8 mouse cellular contexts compared by ENCODE assay signal in the genomic region with DNA sequence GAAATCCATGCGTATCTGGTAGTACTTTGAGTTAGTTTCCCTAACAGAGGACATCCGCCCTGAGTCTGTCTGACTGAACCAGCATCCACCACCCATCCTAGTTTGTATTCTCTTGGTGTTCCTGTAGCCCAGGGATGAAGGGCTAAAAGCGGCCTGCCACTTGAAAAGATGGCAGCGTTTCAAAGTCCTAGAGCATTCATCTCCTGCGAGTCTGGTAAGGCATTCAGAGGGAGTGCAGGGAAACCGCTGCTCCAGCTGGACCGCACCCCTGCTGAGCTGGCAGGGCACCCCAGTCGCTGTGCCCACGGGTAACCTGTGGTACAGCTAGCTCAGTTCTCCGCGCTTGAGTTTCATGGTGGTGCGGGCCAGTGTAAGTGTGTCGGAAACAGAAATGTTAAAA. TPM values are rescaled to one million over a fixed set of nuclear protein-coding genes. Genes with fewer than 3 reads are reported as not detected.
DNase-seq lines count a peak whose midpoint lies in the region; ATAC-seq lines count a peak whose summit lies in the region.

No protein-coding gene starts in this region.

- H3K4me3 ChIP-seq in midbrain, embryonic 14.5 days (replicated peaks; ENCODE audit: low read depth, low read length), result no peak overlapping the region
- no peak overlapping the region for H3K4me3 ChIP-seq in midbrain, embryonic 11.5 days (ENCODE audit: low read depth, low read length)
- no peak overlapping the region for H3K4me3 ChIP-seq in intestine, embryonic 16.5 days (ENCODE audit: low read length)
- no peak overlapping the region for H3K4me3 ChIP-seq in neural tube, embryonic 15.5 days (replicated peaks)

- no peaks in the 10 kb centered on the region for H3K9me3 ChIP-seq in midbrain, embryonic 14.5 days (ENCODE audit: control insufficient read depth, low read length)
- H3K9me3 ChIP-seq in midbrain, embryonic 11.5 days (ENCODE audit: control insufficient read depth, low read length), result no peaks in the 10 kb centered on the region
- H3K9me3 ChIP-seq in intestine, embryonic 16.5 days (ENCODE audit: control insufficient read depth, low read length), result no peaks in the 10 kb centered on the region
- no peaks in the 10 kb centered on the region for H3K9me3 ChIP-seq in neural tube, embryonic 15.5 days (replicated peaks)

- 54% methylated on average over 13 of the region's 13 CpGs for WGBS in midbrain, embryonic 14.5 days
- WGBS in midbrain, embryonic 11.5 days, result 69% methylated on average over 13 of the region's 13 CpGs
- 61% methylated on average over 13 of the region's 13 CpGs for WGBS in intestine, embryonic 16.5 days
- 46% methylated on average over 13 of the region's 13 CpGs for WGBS in neural tube, embryonic 15.5 days

- no peaks in the 10 kb centered on the region for H3K27me3 ChIP-seq in midbrain, embryonic 14.5 days (ENCODE audit: control insufficient read depth, insufficient read depth, low read length)
- H3K27me3 ChIP-seq in midbrain, embryonic 11.5 days (ENCODE audit: control insufficient read depth, insufficient read depth, low read length), result no peaks in the 10 kb centered on the region
- no peaks in the 10 kb centered on the region for H3K27me3 ChIP-seq in intestine, embryonic 16.5 days (replicated peaks; ENCODE audit: control insufficient read depth, insufficient read depth, low read length)
- H3K27me3 ChIP-seq in neural tube, embryonic 15.5 days (replicated peaks), result no peaks in the 10 kb centered on the region

- no peak for ATAC-seq in midbrain, embryonic 14.5 days (ENCODE audit: low FRiP score, low TSS enrichment)
- ATAC-seq in midbrain, embryonic 11.5 days (ENCODE audit: low FRiP score), result no peak
- ATAC-seq in intestine, embryonic 16.5 days, result 0 out of 2 replicates have a peak, but pooled peaks have one; percentile 11
- peak; percentile 75 for ATAC-seq in neural tube, embryonic 15.5 days (ENCODE audit: low FRiP score)
- ATAC-seq in monocyte, adult 5-6 weeks (replicated peaks; ENCODE audit: insufficient number of reproducible peaks, low FRiP score, low TSS enrichment, poor library complexity, severe bottlenecking), result no peak

- no peaks in the 10 kb centered on the region for H3K4me1 ChIP-seq in midbrain, embryonic 14.5 days (ENCODE audit: control insufficient read depth, insufficient read depth, low read length)
- H3K4me1 ChIP-seq in midbrain, embryonic 11.5 days (ENCODE audit: control insufficient read depth, insufficient read depth, low read length), result no peaks in the 10 kb centered on the region
- peaks cover 30% of the 10 kb centered on the region for H3K4me1 ChIP-seq in intestine, embryonic 16.5 days (ENCODE audit: control insufficient read depth, insufficient read depth, low read length)
- H3K4me1 ChIP-seq in neural tube, embryonic 15.5 days, result peaks cover 23% of the 10 kb centered on the region

- 0 out of 2 replicates have a peak overlapping the region, but pooled peaks have one; percentile 9 for H3K9ac ChIP-seq in midbrain, embryonic 14.5 days (replicated peaks; ENCODE audit: low read length)
- H3K9ac ChIP-seq in midbrain, embryonic 11.5 days (ENCODE audit: low read length), result no peak overlapping the region
- H3K9ac ChIP-seq in intestine, embryonic 16.5 days (ENCODE audit: low read depth, low read length), result no peak overlapping the region
- no peak overlapping the region for H3K9ac ChIP-seq in neural tube, embryonic 15.5 days (replicated peaks)

- peak; percentile 71 for DNase-seq in midbrain, embryonic 14.5 days
- no peak for DNase-seq in midbrain, embryonic 11.5 days (ENCODE audit: low spot score, missing footprints)
- DNase-seq in frontal cortex, postnatal 14 days (ENCODE audit: low spot score in 2 of 2), result peak; percentile 39 to 62
- no peak for DNase-seq in B cell, adult 2 months
- DNase-seq in T-cell, adult 2 months (ENCODE audit: low spot score), result no peak

- no peak overlapping the region for H3K27ac ChIP-seq in midbrain, embryonic 14.5 days (replicated peaks; ENCODE audit: low read depth, low read length)
- no peak overlapping the region for H3K27ac ChIP-seq in midbrain, embryonic 11.5 days (ENCODE audit: low read depth, low read length)
- H3K27ac ChIP-seq in intestine, embryonic 16.5 days (ENCODE audit: low read length), result 0 out of 2 replicates have a peak overlapping the region, but pooled peaks have one; percentile 13
- peak overlapping the region; percentile 79 for H3K27ac ChIP-seq in neural tube, embryonic 15.5 days (replicated peaks)

- no peaks in the 10 kb centered on the region for H3K36me3 ChIP-seq in midbrain, embryonic 14.5 days (ENCODE audit: control insufficient read depth, insufficient read depth, low read length)
- no peaks in the 10 kb centered on the region for H3K36me3 ChIP-seq in midbrain, embryonic 11.5 days (ENCODE audit: control insufficient read depth, insufficient read depth, low read length)
- no peaks in the 10 kb centered on the region for H3K36me3 ChIP-seq in intestine, embryonic 16.5 days (ENCODE audit: control insufficient read depth, insufficient read depth, low read length)
- H3K36me3 ChIP-seq in neural tube, embryonic 15.5 days, result no peaks in the 10 kb centered on the region

- H3K4me2 ChIP-seq in midbrain, embryonic 14.5 days (ENCODE audit: low read length), result no peak overlapping the region
- no peak overlapping the region for H3K4me2 ChIP-seq in midbrain, embryonic 11.5 days
- no peak overlapping the region for H3K4me2 ChIP-seq in intestine, embryonic 16.5 days (ENCODE audit: low read depth, low read length)
- no peak overlapping the region for H3K4me2 ChIP-seq in neural tube, embryonic 15.5 days

RNA-seq across cellular contexts. Expression of a gene that starts 22.0 kb away (rescaled TPM):
- polyA plus RNA-seq in midbrain, embryonic 14.5 days (2014; fragmentation: Nextera tagmentation; extraction: Ambion mirVana), result 18.3 and 21.0 TPM in 2 replicates
- polyA plus RNA-seq in midbrain, embryonic 11.5 days (2014; fragmentation: Nextera tagmentation; extraction: Ambion mirVana), result 10.8 and 11.5 TPM in 2 replicates
- polyA plus RNA-seq in intestine, embryonic 16.5 days (2015; fragmentation: Nextera tagmentation; extraction: Ambion mirVana), result 19.0 and 21.1 TPM in 2 replicates
- polyA plus RNA-seq in neural tube, embryonic 15.5 days (2015; fragmentation: Nextera tagmentation; extraction: Ambion mirVana), result 34.1 and 36.6 TPM in 2 replicates
- 39.1 to 101 TPM (median 67.2 TPM) in 3 replicates for total RNA-seq in monocyte, adult 5-6 weeks (2017)

RNA-seq across cellular contexts. Expression of a gene that starts 32.3 kb away (rescaled TPM):
- 25.5 and 25.6 TPM in 2 replicates for polyA plus RNA-seq in midbrain, embryonic 14.5 days (2014; fragmentation: Nextera tagmentation; extraction: Ambion mirVana)
- polyA plus RNA-seq in midbrain, embryonic 11.5 days (2014; fragmentation: Nextera tagmentation; extraction: Ambion mirVana), result 26.5 and 27.8 TPM in 2 replicates
- 30.4 and 32.5 TPM in 2 replicates for polyA plus RNA-seq in intestine, embryonic 16.5 days (2015; fragmentation: Nextera tagmentation; extraction: Ambion mirVana)
- 33.7 and 36.3 TPM in 2 replicates for polyA plus RNA-seq in neural tube, embryonic 15.5 days (2015; fragmentation: Nextera tagmentation; extraction: Ambion mirVana)
- 31.3 to 44.8 TPM (median 35.7 TPM) in 3 replicates for total RNA-seq in monocyte, adult 5-6 weeks (2017)

Comparison
In these comparisons a context has a peak if more than half of its experiments do, and no peak if none do; other contexts are left out.
1. DNase-seq: peak in midbrain, embryonic 14.5 days (single experiment) and frontal cortex, postnatal 14 days (2 of 2); none in midbrain, embryonic 11.5 days (single experiment), B cell, adult 2 months (0 of 2) and T-cell, adult 2 months (single experiment).
2. ATAC-seq: peak in intestine, embryonic 16.5 days (single experiment) and neural tube, embryonic 15.5 days (single experiment); none in midbrain, embryonic 14.5 days (single experiment), midbrain, embryonic 11.5 days (single experiment) and monocyte, adult 5-6 weeks (single experiment).
3. H3K27ac ChIP-seq: peak in intestine, embryonic 16.5 days (single experiment) and neural tube, embryonic 15.5 days (single experiment); none in midbrain, embryonic 14.5 days (single experiment) and midbrain, embryonic 11.5 days (single experiment).